Mouse (Mus musculus): ENCODE data around the gene March10. TPM values are rescaled to one million over a fixed set of nuclear protein-coding genes. Genes with fewer than 3 reads are reported as not detected.
A peak's percentile ranks its signal among the peaks of the same experiment; 100 is the strongest.

March10 gene
- polyA plus RNA-seq, 1 experiment from 2014 or later = 0.19 TPM

- Histone ChIP-seq H3K4me2 (no peak overlapping the region), H3K27me3 (ENCODE audit: control insufficient read depth, insufficient read depth, low read length) (no peaks in the 10 kb centered on the region), H3K4me1 (ENCODE audit: control insufficient read depth, insufficient read depth, low read length) (peaks cover 26% of the 10 kb centered on the region), H3K4me3 (ENCODE audit: low read depth, low read length) (no peak overlapping the region), H3K36me3 (ENCODE audit: control insufficient read depth, insufficient read depth, low read length) (no peaks in the 10 kb centered on the region), H3K9ac (ENCODE audit: low read depth, low read length) (no peak overlapping the region), H3K9me3 (replicated peaks; ENCODE audit: control insufficient read depth, low read length) (no peaks in the 10 kb centered on the region), H3K27ac (ENCODE audit: low read depth, low read length) (no peak overlapping the region)
- no peak for ATAC-seq (replicated peaks; ENCODE audit: insufficient number of reproducible peaks, low FRiP score, low TSS enrichment)
- WGBS (ENCODE audit: insufficient replicate concordance) = 45% methylated on average over 4 of the region's 4 CpGs
Observed at GRCm38 (mm10) chr11:105492392-105492791, 35.9 kb upstream of the March10 start.

GRCm38 (mm10) chr11:105490971-105491370 is 34.4 kb upstream of the March10 start:
- Histone ChIP-seq H3K4me1 (ENCODE audit: control insufficient read depth, insufficient read depth, low read length) (peaks cover 15% of the 10 kb centered on the region), H3K9me3 (replicated peaks; ENCODE audit: control insufficient read depth, low read length) (no peaks in the 10 kb centered on the region), H3K27me3 (ENCODE audit: control insufficient read depth, insufficient read depth, low read length) (no peaks in the 10 kb centered on the region), H3K9ac (ENCODE audit: low read depth, low read length) (no peak overlapping the region), H3K4me2 (no peak overlapping the region), H3K36me3 (ENCODE audit: control insufficient read depth, insufficient read depth, low read length) (no peaks in the 10 kb centered on the region), H3K4me3 (ENCODE audit: low read depth, low read length) (no peak overlapping the region), H3K27ac (ENCODE audit: low read depth, low read length) (no peak overlapping the region)
- ATAC-seq (replicated peaks; ENCODE audit: insufficient number of reproducible peaks, low FRiP score, low TSS enrichment) = no peak
- WGBS (ENCODE audit: insufficient replicate concordance) = 56% methylated on average over 5 of the region's 5 CpGs

- Histone ChIP-seq H3K36me3 (ENCODE audit: control insufficient read depth, insufficient read depth, low read length) (no peaks in the 10 kb centered on the region), H3K4me3 (ENCODE audit: low read depth, low read length) (no peak overlapping the region), H3K27ac (ENCODE audit: low read depth, low read length) (no peak overlapping the region), H3K9ac (ENCODE audit: low read depth, low read length) (no peak overlapping the region), H3K9me3 (replicated peaks; ENCODE audit: control insufficient read depth, low read length) (no peaks in the 10 kb centered on the region), H3K4me1 (ENCODE audit: control insufficient read depth, insufficient read depth, low read length) (no peaks in the 10 kb centered on the region), H3K4me2 (no peak overlapping the region), H3K27me3 (ENCODE audit: control insufficient read depth, insufficient read depth, low read length) (no peaks in the 10 kb centered on the region)
- WGBS (ENCODE audit: insufficient replicate concordance) = 83% methylated on average over 6 of the region's 6 CpGs
- no peak for ATAC-seq (replicated peaks; ENCODE audit: insufficient number of reproducible peaks, low FRiP score, low TSS enrichment)
Observed at GRCm38 (mm10) chr11:105485412-105485811, 28.9 kb upstream of the March10 start.

- Histone ChIP-seq H3K27me3 (ENCODE audit: control insufficient read depth, insufficient read depth, low read length) (no peaks in the 10 kb centered on the region), H3K9ac (ENCODE audit: low read depth, low read length) (no peak overlapping the region), H3K4me2 (no peak overlapping the region), H3K36me3 (ENCODE audit: control insufficient read depth, insufficient read depth, low read length) (no peaks in the 10 kb centered on the region), H3K27ac (ENCODE audit: low read depth, low read length) (no peak overlapping the region), H3K4me1 (ENCODE audit: control insufficient read depth, insufficient read depth, low read length) (no peaks in the 10 kb centered on the region), H3K4me3 (ENCODE audit: low read depth, low read length) (no peak overlapping the region), H3K9me3 (replicated peaks; ENCODE audit: control insufficient read depth, low read length) (no peaks in the 10 kb centered on the region)
- WGBS (ENCODE audit: insufficient replicate concordance) = 73% methylated on average over 6 of the region's 6 CpGs
- no peak for ATAC-seq (replicated peaks; ENCODE audit: insufficient number of reproducible peaks, low FRiP score, low TSS enrichment)
Observed at GRCm38 (mm10) chr11:105484993-105485392, 28.5 kb upstream of the March10 start.

GRCm38 (mm10) chr11:105482747-105483146 is 26.2 kb upstream of the March10 start:
- Histone ChIP-seq H3K9me3 (replicated peaks; ENCODE audit: control insufficient read depth, low read length) (no peaks in the 10 kb centered on the region), H3K9ac (ENCODE audit: low read depth, low read length) (no peak overlapping the region), H3K27ac (ENCODE audit: low read depth, low read length) (no peak overlapping the region), H3K4me2 (no peak overlapping the region), H3K4me3 (ENCODE audit: low read depth, low read length) (no peak overlapping the region), H3K4me1 (ENCODE audit: control insufficient read depth, insufficient read depth, low read length) (no peaks in the 10 kb centered on the region), H3K36me3 (ENCODE audit: control insufficient read depth, insufficient read depth, low read length) (no peaks in the 10 kb centered on the region), H3K27me3 (ENCODE audit: control insufficient read depth, insufficient read depth, low read length) (no peaks in the 10 kb centered on the region)
- 57% methylated on average over 2 of the region's 2 CpGs for WGBS (ENCODE audit: insufficient replicate concordance)
- no peak for ATAC-seq (replicated peaks; ENCODE audit: insufficient number of reproducible peaks, low FRiP score, low TSS enrichment)

- no peak overlapping the region for H3K9ac ChIP-seq (ENCODE audit: low read depth, low read length)
- H3K9me3 ChIP-seq (replicated peaks; ENCODE audit: control insufficient read depth, low read length) = no peaks in the 10 kb centered on the region
- no peak overlapping the region for H3K4me2 ChIP-seq
- H3K4me1 ChIP-seq (ENCODE audit: control insufficient read depth, insufficient read depth, low read length) = peaks cover 21% of the 10 kb centered on the region
- H3K27ac ChIP-seq (ENCODE audit: low read depth, low read length) = peak overlapping the region; percentile 50; the same call in 1 of the 2 replicates
- no peaks in the 10 kb centered on the region for H3K36me3 ChIP-seq (ENCODE audit: control insufficient read depth, insufficient read depth, low read length)
- 54% methylated on average over 2 of the region's 2 CpGs for WGBS (ENCODE audit: insufficient replicate concordance)
- no peak overlapping the region for H3K4me3 ChIP-seq (ENCODE audit: low read depth, low read length)
- no peaks in the 10 kb centered on the region for H3K27me3 ChIP-seq (ENCODE audit: control insufficient read depth, insufficient read depth, low read length)
- ATAC-seq (replicated peaks; ENCODE audit: insufficient number of reproducible peaks, low FRiP score, low TSS enrichment) = no peak
Observed at GRCm38 (mm10) chr11:105474746-105475145, 18.2 kb upstream of the March10 start.

- 46% methylated on average over 6 of the region's 6 CpGs for WGBS (ENCODE audit: insufficient replicate concordance)
- H3K27me3 ChIP-seq (ENCODE audit: control insufficient read depth, insufficient read depth, low read length) = no peaks in the 10 kb centered on the region
- H3K27ac ChIP-seq (ENCODE audit: low read depth, low read length) = peak overlapping the region; percentile 50; the same call in 1 of the 2 replicates
- no peaks in the 10 kb centered on the region for H3K9me3 ChIP-seq (replicated peaks; ENCODE audit: control insufficient read depth, low read length)
- H3K4me3 ChIP-seq (ENCODE audit: low read depth, low read length) = no peak overlapping the region
- H3K9ac ChIP-seq (ENCODE audit: low read depth, low read length) = no peak overlapping the region
- no peak overlapping the region for H3K4me2 ChIP-seq
- H3K4me1 ChIP-seq (ENCODE audit: control insufficient read depth, insufficient read depth, low read length) = peaks cover 25% of the 10 kb centered on the region
- ATAC-seq (replicated peaks; ENCODE audit: insufficient number of reproducible peaks, low FRiP score, low TSS enrichment) = no peak
- H3K36me3 ChIP-seq (ENCODE audit: control insufficient read depth, insufficient read depth, low read length) = no peaks in the 10 kb centered on the region
Observed at GRCm38 (mm10) chr11:105474352-105474736, 17.8 kb upstream of the March10 start.

GRCm38 (mm10) chr11:105473716-105474351 is 17.3 kb upstream of the March10 start:
- Histone ChIP-seq H3K9ac (ENCODE audit: low read depth, low read length) (no peak overlapping the region), H3K4me1 (ENCODE audit: control insufficient read depth, insufficient read depth, low read length) (peaks cover 29% of the 10 kb centered on the region), H3K4me3 (ENCODE audit: low read depth, low read length) (no peak overlapping the region), H3K4me2 (no peak overlapping the region), H3K36me3 (ENCODE audit: control insufficient read depth, insufficient read depth, low read length) (no peaks in the 10 kb centered on the region), H3K27ac (ENCODE audit: low read depth, low read length) (peak overlapping the region; percentile 59; the same call in 1 of the 2 replicates), H3K27me3 (ENCODE audit: control insufficient read depth, insufficient read depth, low read length) (no peaks in the 10 kb centered on the region), H3K9me3 (replicated peaks; ENCODE audit: control insufficient read depth, low read length) (no peaks in the 10 kb centered on the region)
- ATAC-seq (replicated peaks; ENCODE audit: insufficient number of reproducible peaks, low FRiP score, low TSS enrichment) = no peak
- 32% methylated on average over 5 of the region's 5 CpGs for WGBS (ENCODE audit: insufficient replicate concordance)

GRCm38 (mm10) chr11:105472610-105473009 is 16.1 kb upstream of the March10 start:
- Histone ChIP-seq H3K36me3 (ENCODE audit: control insufficient read depth, insufficient read depth, low read length) (no peaks in the 10 kb centered on the region), H3K27me3 (ENCODE audit: control insufficient read depth, insufficient read depth, low read length) (no peaks in the 10 kb centered on the region), H3K4me2 (no peak overlapping the region), H3K9me3 (replicated peaks; ENCODE audit: control insufficient read depth, low read length) (no peaks in the 10 kb centered on the region), H3K4me1 (ENCODE audit: control insufficient read depth, insufficient read depth, low read length) (peaks cover 32% of the 10 kb centered on the region), H3K27ac (ENCODE audit: low read depth, low read length) (peak overlapping the region; percentile 35; the same call in 1 of the 2 replicates), H3K9ac (ENCODE audit: low read depth, low read length) (no peak overlapping the region), H3K4me3 (ENCODE audit: low read depth, low read length) (no peak overlapping the region)
- 49% methylated on average over 4 of the region's 4 CpGs for WGBS (ENCODE audit: insufficient replicate concordance)
- ATAC-seq (replicated peaks; ENCODE audit: insufficient number of reproducible peaks, low FRiP score, low TSS enrichment) = no peak
